Mouse (Mus musculus): ENCODE measurements around the gene Rtel1.

Gene Rtel1

GRCm38 (mm10) chr2:181326098-181326497, 6.6 kb downstream of the Rtel1 start:
- peak; percentile 59 for DNase-seq (ENCODE audit: low spot score)

- DNase-seq (ENCODE audit: low spot score): no peak
Measured at GRCm38 (mm10) chr2:181332542-181332941, 13.0 kb downstream of the Rtel1 start.

- peak; percentile 79 for DNase-seq (ENCODE audit: low spot score)
Measured at GRCm38 (mm10) chr2:181334023-181334422, 14.5 kb downstream of the Rtel1 start.

- DNase-seq (ENCODE audit: low spot score): no peak
Measured at GRCm38 (mm10) chr2:181340426-181340825, 20.9 kb downstream of the Rtel1 start.

GRCm38 (mm10) chr2:181342766-181343165, 23.2 kb downstream of the Rtel1 start:
- no peak for DNase-seq (ENCODE audit: low spot score)

GRCm38 (mm10) chr2:181356780-181357179, 37.2 kb downstream of the Rtel1 start:
- DNase-seq (ENCODE audit: low spot score): no peak

- DNase-seq (ENCODE audit: low spot score): peak; percentile 60
Measured at GRCm38 (mm10) chr2:181363946-181364345, 44.4 kb downstream of the Rtel1 start.

GRCm38 (mm10) chr2:181364487-181364859, 44.9 kb downstream of the Rtel1 start:
- no peak for DNase-seq (ENCODE audit: low spot score)

GRCm38 (mm10) chr2:181364860-181365596, 45.5 kb downstream of the Rtel1 start, which contains the start of the genes Zgpat and Arfrp1:
Gene Zgpat, plus strand, starts transcription at chr2:181364928.
Gene Arfrp1, minus strand, starts transcription at chr2:181365404.
- DNase-seq (ENCODE audit: low spot score): peak; percentile 86

- DNase-seq (ENCODE audit: low spot score): no peak
Measured at GRCm38 (mm10) chr2:181365655-181366075, 46.1 kb downstream of the Rtel1 start.

GRCm38 (mm10) chr2:181370001-181370400, 50.5 kb downstream of the Rtel1 start:
- no peak for DNase-seq (ENCODE audit: low spot score)

- no peak for DNase-seq (ENCODE audit: low spot score)
Measured at GRCm38 (mm10) chr2:181375787-181376186, 56.2 kb downstream of the Rtel1 start.

- no peak for DNase-seq (ENCODE audit: low spot score)
Measured at GRCm38 (mm10) chr2:181377230-181377629, 57.7 kb downstream of the Rtel1 start.

- no peak for DNase-seq (ENCODE audit: low spot score)
Measured at GRCm38 (mm10) chr2:181378701-181379100, 59.2 kb downstream of the Rtel1 start.

- no peak for DNase-seq (ENCODE audit: low spot score)
Measured at GRCm38 (mm10) chr2:181379778-181380177, 60.2 kb downstream of the Rtel1 start, which contains the start of gene Lime1. Gene Lime1, plus strand, starts transcription at chr2:181380078.

GRCm38 (mm10) chr2:181380251-181380650, 60.7 kb downstream of the Rtel1 start:
- no peak for DNase-seq (ENCODE audit: low spot score)

- DNase-seq (ENCODE audit: low spot score): no peak
Measured at GRCm38 (mm10) chr2:181381107-181381506, 61.6 kb downstream of the Rtel1 start.

- no peak for DNase-seq (ENCODE audit: low spot score)
Measured at GRCm38 (mm10) chr2:181381631-181382306, 62.2 kb downstream of the Rtel1 start.

GRCm38 (mm10) chr2:181384463-181384862, 64.9 kb downstream of the Rtel1 start:
- no peak for DNase-seq (ENCODE audit: low spot score)

GRCm38 (mm10) chr2:181384919-181385391, 65.4 kb downstream of the Rtel1 start:
- peak; percentile 76 for DNase-seq (ENCODE audit: low spot score)

GRCm38 (mm10) chr2:181385885-181386284, 66.3 kb downstream of the Rtel1 start:
- peak; percentile 74 for DNase-seq (ENCODE audit: low spot score)

GRCm38 (mm10) chr2:181386663-181387210, 67.2 kb downstream of the Rtel1 start:
- peak; percentile 25 for DNase-seq (ENCODE audit: low spot score)

Data from adipocyte (in vitro differentiated cells).